Mouse (Mus musculus) ES-Bruce4 (cell line): ENCODE data around the gene Mcee.

Experiments
- CTCF ChIP-seq: IDR thresholded peaks from one replicate; pipeline ENCODE4 v1.8.1; 2011; ENCODE audit warnings: low read depth, low read length
- EP300 ChIP-seq: IDR thresholded peaks from 2 replicates; pipeline ENCODE4 v1.6.1; 2011; ENCODE audit warnings: low read depth, low read length; ENCODE audit not compliant: insufficient read depth

DNA sequence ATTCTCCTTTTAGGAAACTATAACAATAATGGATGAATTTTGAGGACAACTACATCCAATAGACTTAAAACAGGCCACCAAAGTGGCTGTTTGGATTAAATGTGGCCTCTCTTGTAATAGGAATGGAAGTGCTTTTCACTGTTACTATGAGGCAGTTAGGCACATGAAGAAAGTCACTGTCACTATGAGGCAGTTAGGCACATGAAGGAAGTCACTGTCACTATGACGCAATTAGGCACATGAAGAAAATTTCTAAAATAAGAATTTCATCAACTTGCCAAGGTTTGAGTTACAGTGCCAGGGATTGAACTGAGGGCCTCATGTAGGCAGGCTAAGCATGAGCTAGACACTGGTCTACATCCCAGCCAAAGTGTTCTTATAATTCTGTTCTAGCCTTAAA, 8.3 kb downstream of the Mcee start:
- TF ChIP-seq EP300 (no peak), CTCF (no peak)
